12 mouse cellular contexts compared by ENCODE assay signal in genomic region chr6:108410771-108411170, GRCm38 (mm10).
DNase-seq lines count a peak whose midpoint lies in the region; ATAC-seq lines count a peak whose summit lies in the region.
"Had no signal": no experiment of that assay in that cellular context is flagged by ENCODE, and none has a peak within 500 bp of the region (broad histone marks: within the 10 kb centered on the region; RNA-seq: fewer than 3 reads in every experiment).

No protein-coding gene starts in this region.

- 0 out of 2 replicates have a peak, but pooled peaks cover 9% of the 10 kb centered on the region for H3K36me3 ChIP-seq in lung, embryonic 15.5 days

- no peak overlapping the region for H3K9ac ChIP-seq in lung, embryonic 15.5 days
- H3K9ac ChIP-seq: heart, embryonic 13.5 days; limb, embryonic 12.5 days had no signal

- H3K27me3 ChIP-seq in lung, embryonic 15.5 days, result no peaks in the 10 kb centered on the region
- H3K27me3 ChIP-seq: heart, embryonic 13.5 days; limb, embryonic 12.5 days had no signal

- DNase-seq in frontal cortex, postnatal 14 days (ENCODE audit: low spot score in 2 of 2), result no peak
- DNase-seq in ovary, adult 18-20 months (ENCODE audit: low spot score), result peak; percentile 75
- DNase-seq in ovary, postnatal 10 days (ENCODE audit: low spot score), result no peak
- no peak for DNase-seq in spleen, postnatal 4 days (ENCODE audit: low spot score in 2 of 2)
- no peak for DNase-seq in right cerebral cortex, postnatal 4 days
- no peak for DNase-seq in natural killer cell, adult 2 months (ENCODE audit: low spot score in 2 of 2)
- DNase-seq: cerebellum, adult 9-11 months had no signal

- no peaks in the 10 kb centered on the region for H3K9me3 ChIP-seq in lung, embryonic 15.5 days
- H3K9me3 ChIP-seq: heart, embryonic 13.5 days; limb, embryonic 12.5 days had no signal

- H3K27ac ChIP-seq in lung, embryonic 15.5 days, result peak overlapping the region; percentile 24; the same call in 1 of the 2 replicates
- H3K27ac ChIP-seq: heart, embryonic 13.5 days; kidney, postnatal 0 days; limb, embryonic 12.5 days had no signal

- WGBS in lung, embryonic 15.5 days, result 30% methylated on average over 16 of the region's 16 CpGs

- peak; percentile 10; the same call in 1 of the 2 replicates for ATAC-seq in frontal cortex, adult (ENCODE audit: low TSS enrichment)
- peak; percentile 56; the same call in 1 of the 2 replicates for ATAC-seq in lung, embryonic 15.5 days (ENCODE audit: borderline replicate concordance, extremely low read depth, low FRiP score, low TSS enrichment)

- H3K4me3 ChIP-seq in lung, embryonic 15.5 days, result no peak overlapping the region
- H3K4me3 ChIP-seq: heart, embryonic 13.5 days; limb, embryonic 12.5 days had no signal

- H3K4me1 ChIP-seq in lung, embryonic 15.5 days, result peaks cover 3% of the 10 kb centered on the region; the same call in 1 of the 2 replicates
- H3K4me1 ChIP-seq: limb, embryonic 12.5 days had no signal

- no peak overlapping the region for H3K4me2 ChIP-seq in lung, embryonic 15.5 days
- H3K4me2 ChIP-seq: heart, embryonic 13.5 days; limb, embryonic 12.5 days had no signal
